Mouse (Mus musculus) gonadal fat pad, adult 2 months (tissue): ENCODE measurements at regions not wholly inside any gene's neighbourhood (a gene's known extent, or its start where the extent isn't known, plus 50 kb on each side); places are given as distances from the start of the nearest gene placed in this dataset.

Experiments
- DNase-seq: peaks from one replicate; pipeline ENCODE4 v3.0.0-alpha.2; 2012; ENCODE audit warnings: low read depth

DNA sequence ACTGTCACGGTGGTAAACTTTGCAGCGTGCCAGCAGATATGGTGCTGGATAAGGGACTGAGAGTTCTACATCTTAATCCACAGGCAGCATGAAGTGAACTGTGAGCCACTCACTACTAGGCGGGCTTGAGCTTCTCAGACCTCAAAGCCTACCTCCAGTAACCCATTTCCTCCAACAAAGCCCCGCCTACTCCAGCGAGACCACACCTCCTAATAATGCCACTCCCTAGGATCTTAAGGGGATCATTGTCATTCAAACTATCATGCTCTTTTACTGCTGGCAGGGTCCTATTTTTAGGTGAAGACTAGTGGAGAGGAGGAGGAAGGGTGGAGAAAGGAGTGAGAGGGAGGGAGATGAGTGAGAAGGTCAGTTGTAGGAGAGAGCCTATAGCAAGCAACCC is 122.0 kb downstream of the Mycn start:
- no peak for DNase-seq

DNA sequence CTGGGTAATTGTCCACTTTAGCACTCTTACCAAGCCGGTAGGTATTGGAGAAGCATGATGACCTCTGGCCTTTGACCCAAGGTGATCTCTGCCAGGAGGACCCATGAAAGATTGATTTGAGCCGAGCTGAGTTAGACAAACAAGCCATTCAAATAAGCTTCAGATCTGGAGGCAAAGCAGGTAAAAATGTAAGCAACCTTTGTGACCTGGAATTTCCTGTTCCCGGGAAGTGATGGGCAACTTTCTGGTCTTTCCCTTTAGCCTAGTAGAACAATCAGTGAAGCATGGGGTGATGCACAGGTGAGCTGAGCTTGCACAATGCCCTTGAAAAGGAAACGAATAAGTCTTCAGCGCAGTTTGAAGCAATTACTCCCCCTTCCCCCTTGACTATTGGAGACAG is 127.0 kb downstream of the Mycn start:
- no peak for DNase-seq

DNA sequence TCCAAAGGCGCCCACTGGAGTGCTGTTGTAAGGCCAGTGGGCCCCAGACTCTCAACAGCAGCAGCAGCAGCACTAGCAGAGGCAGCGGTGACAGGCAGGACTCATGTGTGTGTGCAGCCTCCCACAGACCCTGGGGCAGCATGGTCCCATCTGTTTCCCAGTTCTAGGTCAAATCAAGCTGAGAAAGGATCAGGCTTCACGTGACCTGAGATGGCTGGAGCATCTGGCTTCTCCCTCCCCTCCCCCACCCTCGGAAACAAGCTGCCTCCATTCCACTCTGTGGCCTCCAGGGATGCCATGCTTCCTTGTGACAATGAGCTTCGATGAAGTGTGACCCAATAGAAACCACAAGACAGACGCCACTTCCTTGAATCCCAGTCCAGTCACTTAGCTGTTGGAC is 128.8 kb downstream of the Mycn start:
- DNase-seq: no peak

DNA sequence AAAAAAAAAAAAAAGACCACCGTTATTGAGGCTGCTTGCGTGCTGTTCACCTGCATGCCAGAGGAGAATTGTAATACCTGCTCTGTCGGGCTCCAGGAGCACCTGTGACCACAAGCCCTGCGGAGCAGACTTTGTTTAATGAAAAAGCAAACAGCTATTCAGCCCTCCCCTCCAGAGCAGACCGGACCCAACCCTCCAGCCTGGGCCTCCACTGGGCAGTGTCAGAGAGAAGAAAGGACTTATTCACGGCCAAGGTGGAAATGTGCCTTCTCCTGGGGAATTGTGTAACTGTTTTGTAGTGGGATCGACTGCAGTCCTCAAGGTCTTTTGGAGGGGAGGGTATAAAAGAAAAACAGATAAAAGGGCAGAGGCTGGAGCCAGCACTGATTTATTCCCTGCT is 130.8 kb downstream of the Mycn start:
- DNase-seq: no peak

DNA sequence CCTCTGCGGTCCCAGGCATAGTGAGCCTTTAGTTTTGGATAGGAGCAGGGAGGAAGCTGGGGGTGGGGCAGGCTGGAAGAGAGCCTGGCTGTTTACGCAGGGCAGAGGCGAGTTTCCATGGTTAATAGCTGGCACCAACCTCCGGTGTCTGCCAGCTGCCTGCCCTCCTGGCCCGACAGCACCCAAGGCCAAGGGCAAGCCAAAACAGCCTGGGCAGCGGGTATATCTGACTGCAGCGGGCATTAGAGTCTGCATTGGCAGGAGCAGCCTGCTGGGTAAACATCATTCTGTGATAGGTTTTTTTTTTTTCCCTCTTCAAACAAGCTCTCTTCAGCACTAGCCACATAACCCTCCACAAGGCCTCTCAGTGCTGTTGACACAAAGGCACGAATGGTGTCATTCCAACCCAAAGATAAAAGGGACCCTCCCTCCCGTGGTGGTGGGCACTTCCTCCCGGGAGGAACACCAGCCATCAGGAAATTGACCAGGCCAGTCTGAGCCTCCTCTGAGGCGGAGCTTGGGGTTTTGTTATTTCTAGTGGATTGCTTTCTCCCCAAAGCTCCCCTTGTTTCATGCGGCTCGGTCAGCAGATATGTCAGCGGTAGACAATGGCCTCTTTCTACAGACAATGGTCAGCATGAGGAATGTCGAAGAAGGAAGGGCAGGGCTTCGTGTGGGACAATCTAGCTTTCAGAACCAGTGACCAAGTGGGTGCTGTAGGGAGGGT is 131.4 kb downstream of the Mycn start:
- DNase-seq: no peak

DNA sequence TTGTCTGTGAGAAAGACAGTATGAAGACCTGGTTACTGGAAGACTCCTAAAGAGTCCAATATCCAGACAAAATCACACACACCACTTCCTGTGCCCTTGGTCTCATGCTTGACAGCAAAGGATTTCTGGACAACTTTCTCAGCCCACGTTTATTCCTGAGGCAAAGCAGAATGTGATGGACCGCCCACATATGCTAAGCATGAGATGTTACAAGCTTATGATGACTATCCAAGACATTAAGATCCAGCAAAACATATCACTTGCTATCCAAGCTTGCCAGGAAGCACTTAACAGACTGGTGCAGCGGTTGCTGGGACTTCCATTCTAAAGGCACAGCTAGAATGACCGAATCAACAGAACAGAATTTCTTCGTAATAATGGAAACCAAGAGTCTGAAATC is 133.6 kb downstream of the Mycn start:
- DNase-seq: peak; percentile 17

DNA sequence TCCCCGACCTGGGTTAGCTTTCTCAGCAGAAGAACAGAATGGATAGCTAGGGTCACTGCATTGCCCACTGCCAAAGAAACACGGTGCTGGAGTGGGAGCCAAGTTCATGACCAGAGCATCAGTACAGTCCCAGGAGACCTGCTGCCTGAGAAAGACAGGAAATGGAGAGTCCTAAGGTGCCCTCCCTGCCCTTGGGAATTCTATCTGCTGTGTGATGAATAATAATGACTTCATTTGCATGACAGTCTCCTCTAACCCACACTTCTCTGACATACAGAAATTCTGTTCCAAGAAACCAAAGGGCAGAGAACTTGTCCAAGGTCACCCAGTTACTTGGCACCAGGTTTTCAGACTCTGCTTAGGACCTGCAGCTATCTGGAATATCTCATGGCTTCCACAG is 138.1 kb downstream of the Mycn start:
- DNase-seq: no peak

DNA sequence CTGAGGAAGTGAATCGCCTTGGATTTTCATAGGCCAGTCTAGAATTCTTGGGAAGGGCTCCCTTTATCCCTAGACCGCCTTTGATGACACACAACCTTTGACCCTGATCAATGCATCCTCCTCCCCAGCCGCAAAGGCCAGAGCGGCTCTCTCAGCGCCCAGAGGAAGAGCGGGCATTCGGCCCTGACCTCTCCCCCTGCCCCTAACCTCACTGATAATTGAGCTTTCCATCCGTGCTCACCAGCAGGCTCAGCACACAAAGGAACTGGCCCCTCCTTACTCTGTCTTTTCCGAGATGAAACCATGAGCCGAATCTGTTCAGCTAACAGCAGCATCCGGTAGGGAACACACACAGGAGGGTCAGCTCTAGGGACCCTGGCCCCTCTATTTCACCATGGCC is 139.3 kb downstream of the Mycn start:
- DNase-seq: no peak

DNA sequence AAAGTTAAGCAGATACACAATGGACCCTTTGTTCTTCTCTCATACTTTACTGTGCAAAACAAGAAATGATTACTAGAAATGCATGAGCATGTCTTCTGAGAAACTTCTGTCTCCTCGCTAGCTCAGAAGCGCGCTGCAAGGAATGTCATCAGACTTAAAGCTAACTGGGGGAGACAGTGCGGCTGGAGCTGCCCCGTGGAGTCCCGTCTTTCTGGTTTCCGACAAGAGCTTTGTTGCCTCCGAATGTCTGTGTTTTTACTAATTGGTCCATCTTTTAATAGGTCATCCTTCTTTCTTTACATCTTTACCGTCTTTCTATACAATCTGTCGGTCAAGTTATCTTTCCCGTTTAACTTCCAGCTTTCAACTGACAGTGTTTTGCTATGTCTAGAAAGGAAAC is 140.0 kb downstream of the Mycn start:
- DNase-seq: no peak

DNA sequence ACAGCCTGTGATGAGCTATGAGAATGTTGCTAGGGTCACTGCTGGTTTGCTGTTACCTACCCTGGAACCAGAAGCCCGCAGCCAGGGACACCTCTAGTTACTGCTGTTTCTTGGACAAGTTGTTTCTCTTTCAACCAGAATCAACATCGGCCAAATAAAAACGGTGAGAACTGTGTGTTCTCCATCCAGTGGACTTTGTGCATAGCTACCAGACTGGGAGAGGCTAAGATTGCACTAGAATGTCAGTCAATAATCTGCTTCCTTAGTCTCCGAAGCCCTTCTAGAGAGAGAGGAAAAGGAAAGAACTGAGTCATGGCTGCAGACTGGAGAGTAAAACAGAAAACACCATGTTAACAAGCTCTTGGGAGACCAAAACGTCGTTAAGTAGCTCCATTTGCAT is 141.6 kb downstream of the Mycn start:
- DNase-seq: no peak

DNA sequence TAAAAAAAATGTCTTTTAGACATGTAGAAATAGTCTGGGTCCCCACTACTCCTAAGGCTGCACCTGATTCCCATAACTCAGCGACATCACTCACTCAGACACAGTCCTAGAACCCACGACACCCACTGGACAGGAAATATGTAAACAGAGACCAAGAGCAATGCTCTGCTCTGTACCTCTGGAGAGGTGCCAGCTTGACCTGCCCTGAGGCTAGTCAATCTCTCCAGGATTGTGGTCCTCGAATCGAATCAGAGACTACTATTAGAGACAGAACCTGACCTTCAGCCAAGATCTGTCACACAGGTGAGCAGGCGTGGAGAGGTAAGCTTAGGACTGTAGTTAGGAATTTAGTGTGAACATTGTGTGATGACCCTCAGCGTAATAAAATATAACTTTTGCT is 152.7 kb downstream of the Mycn start:
- DNase-seq: no peak

DNA sequence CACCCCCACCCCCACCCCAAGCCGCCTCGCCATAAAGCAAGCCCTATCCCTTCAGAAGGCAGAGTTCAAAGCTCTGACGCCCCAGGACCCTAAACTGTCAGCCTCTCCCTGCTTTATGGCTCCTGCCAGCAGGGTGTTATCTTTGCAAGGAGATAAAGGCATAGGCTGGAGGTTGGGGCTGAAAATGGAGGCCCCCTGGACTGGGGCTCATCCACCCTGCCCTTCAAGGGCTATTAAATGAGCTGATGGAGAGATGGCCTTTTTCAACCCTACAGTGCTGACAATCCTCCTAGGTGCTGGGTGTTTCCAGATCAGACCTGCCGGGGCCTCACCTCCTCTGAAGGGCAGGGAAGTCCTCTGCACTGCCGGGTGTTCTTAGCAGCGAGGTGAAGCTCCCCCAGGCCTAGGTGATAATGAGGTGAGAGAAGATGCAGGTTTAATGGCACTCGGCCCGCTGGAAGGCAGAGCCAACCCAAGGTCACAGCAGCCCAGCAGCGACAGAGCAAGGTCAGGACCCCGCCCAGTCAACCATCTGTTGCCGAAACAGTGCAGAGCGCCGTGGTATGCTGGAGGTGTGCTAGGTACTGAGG is 153.4 kb downstream of the Mycn start:
- DNase-seq: no peak

DNA sequence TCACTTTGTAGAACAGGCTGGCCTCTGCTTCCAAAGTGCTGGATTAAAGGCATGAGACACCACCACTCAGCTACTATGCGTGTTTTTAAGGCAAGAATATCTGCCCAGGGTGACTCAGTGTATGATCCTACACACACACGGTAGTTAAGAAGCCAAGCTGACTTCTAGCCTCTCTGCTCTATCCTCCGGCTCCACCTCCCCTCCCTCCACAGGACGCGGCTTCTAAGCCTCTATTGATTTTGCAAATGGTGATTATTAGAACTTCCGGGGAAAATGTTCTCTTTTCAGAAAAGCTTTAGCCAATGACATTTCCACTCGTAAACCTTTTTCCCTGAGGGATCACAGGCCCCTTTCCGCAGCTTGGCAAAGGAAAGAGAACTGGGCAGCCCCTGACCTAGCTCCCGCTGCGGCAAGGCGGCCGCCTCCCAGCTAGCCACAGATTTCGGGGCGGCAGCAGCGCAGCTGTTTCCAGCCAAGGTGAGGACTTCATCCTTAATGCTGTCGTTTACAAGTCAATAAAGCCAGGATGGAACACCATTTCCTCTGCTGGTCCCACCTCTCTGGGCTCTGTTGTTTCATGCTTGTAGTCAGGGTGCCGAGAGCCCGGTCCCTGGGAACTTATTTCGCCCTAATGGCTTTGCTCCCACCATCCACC is 154.0 kb downstream of the Mycn start:
- no peak for DNase-seq

DNA sequence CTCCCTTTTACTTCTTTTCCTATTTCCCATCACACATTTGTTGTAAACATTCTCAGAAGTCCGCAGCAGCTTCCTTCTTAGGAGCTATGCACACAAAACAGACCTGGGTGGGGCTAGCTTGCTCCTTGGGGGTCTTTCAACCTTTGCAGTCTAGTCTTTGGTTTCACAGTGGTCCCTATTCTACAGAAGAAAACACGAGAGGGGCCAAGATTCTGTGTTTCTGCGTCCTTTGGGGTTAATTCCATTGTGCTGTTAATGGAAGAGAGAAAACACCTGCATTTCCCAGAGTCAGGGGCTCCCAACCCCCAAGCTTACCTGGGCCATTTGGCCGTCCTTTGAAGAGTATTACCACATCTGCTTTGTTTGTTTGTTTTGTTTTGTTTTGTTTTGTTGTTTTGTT is 154.6 kb downstream of the Mycn start:
- DNase-seq: no peak

DNA sequence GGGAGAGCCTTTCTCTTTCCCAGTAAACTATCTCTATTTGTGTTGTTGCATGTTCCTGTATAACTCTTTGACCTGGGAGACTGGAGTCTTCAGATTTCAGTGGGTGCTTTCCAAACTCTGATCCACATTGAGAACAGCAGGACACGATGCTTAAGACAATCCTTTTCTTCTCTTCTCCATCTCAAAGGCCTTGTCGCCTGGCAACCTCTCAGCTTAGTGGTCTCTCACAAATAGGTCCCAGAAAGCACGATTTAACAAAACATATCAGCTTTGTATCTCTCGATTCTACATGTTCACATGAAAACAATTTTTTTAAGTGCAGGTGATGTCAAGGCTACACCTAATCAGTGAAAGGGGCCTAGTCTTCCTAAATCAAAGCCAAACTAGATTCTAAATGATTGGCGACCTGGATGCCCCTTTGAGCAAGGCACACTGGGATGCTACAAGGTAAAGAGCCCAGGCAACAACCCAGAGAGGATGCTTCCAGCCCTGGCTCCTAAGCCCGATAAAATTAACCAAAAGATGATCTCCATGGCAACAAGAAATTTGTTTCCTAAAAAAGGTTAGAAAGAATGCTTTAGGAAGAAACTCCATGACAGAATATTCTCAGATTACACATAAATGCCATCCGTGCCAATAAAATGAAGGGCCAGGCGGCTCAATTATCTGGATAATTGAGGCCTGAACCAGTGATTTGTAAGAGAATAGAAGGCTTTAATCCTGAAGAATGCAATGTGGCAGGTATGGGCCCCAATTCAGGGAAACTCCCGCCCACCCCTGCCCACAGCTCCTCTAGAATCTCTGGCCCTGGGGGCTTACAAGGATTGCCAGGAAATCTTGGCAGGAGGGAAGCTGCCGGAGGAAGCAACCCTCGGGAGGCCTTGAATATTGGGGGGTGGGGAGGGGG is 157.8 kb downstream of the Mycn start:
- DNase-seq: no peak

DNA sequence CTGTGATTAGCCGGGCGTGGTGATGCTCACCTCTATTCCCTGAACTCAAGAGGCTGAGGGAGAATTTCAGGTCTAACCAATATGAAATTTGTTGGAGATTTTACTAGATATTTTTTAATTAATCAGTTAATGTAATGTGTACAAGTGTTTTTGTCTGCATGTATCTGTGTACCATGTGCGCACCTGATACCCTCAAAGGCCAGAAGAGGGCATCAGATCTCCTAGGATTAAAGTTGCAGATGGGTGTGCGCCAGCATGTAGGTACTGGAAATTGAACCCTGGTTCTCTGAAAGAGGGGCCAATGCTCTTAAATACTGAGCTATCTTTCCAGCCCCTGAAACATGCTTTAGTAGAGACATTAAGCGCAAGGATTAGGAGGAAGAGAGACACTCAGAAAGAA is 160.2 kb downstream of the Mycn start:
- no peak for DNase-seq

DNA sequence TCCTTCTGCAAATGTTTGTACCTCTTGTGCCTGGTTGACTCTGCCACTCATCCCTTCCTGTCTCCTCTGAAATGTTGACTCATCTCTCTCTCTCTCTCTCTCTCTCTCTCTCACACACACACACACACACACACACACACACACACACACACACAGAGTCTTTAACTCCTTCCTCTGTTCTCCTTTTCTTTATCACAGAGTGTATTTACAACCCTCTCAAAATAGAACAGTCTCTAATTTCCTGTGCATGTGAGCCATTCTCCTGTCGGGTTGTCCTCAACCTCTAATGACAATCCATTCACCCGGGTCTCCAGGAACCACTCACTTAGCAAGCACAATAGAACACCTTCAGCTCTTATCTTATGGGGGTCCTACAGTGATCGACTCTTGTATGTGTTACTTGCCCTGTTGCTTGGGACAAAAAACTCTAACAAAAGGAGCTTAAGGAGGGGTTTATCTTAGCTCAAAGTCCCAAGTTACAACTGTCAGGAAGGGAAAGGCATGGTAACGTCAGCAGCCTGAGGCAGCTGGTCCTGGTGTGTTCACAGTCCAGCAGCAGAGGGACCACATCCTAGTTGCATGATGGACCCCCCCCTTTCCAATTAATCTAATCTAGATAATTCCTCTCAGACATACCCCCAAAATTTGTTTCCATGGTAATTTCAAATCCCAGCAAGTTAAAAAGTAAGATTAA is 163.0 kb downstream of the Mycn start:
- DNase-seq: no peak

DNA sequence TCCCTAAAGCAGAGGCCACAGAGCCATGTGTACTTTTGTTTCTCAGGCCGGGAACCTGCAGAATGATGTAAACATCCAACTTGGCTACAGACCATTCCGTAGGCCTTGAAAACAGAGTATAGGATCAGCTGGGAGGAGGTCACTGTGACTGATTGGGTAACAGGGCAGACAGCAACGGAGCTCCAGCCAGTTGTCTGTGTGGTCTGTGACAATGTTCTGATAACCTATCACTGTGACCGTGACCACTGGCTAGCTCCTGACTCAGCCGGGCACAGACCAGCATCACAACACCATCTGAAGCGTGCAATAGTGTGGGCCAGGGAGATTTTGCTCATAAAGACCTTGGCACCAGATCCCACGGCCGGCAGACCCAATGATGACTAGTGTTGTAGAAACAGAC is 164.3 kb downstream of the Mycn start:
- no peak for DNase-seq

DNA sequence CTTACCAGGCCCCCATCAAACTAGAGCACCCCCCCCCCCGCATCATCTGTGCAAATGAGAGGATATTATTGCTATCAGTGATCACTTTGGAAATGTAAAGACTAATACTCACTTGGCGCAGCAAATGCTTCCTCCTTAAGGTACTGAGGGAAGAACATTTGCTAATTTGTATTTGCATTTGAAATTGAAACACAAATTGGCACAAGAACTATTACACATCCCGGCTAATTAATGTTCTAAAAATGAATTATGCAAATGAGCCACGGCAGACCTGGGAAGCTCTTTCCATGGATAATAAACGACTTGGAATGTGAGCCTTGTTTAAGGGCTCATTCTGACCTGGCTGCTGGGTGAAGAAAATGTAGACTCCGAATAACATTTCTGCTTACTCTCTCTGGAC is 164.9 kb downstream of the Mycn start:
- DNase-seq: no peak

DNA sequence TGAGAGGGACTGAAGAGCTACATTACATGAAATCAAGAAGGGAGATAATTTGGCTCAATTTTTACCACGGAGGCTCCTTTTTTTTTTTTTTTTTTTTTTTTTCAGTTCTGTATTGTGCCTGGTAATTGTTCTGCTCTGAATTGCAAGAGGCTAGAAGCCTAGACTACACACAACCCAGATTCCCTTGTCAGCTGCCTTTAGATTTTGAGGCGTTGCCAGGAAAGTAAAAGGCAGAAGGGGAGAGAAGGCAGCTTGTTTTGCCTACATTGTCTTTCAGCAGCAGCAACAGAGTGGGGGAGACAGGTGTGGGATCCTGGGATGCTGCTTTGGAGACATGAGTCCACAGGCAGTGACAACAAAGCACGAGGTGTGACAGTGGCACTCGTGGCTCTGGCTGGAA is 170.7 kb downstream of the Mycn start:
- DNase-seq: no peak

DNA sequence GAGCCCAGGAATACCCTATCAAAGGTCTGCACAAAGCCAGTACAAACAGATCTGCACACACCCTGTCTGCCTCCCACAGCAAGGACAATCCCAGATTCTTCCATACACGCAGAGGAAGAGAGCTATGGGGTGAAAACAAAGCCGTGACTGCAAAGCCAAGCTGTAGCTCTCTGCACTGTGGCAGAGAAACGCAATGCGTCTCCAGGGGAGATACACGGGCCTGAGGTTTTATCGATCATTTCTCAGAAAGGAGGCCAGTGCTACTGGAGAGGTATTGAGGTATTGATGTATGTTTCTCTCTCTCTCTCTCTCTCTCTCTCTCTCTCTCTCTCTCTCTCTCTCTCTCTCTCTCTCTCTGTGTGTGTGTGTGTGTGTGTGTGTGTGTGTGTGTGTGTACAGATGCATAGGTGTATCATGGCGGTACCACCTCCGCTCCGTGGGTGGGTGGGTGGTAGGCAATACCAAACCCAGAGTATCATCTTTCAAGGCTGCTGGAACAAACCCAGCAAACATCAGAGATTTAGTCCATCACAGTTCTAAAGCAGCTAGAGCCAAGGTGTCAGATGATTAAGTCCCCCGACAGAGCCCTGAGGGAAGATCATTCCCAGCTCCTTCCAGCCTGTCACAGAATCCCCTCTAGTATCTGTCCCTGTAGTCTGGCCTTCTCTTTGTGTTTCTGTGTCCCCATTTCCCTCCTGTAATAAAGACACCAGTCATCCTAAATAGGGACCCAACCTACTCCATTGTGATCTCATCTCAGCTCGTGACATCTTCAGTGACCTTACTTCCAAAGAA is 175.0 kb downstream of the Mycn start:
- no peak for DNase-seq
